Mouse (Mus musculus) layer of hippocampus, adult 11-12 months (tissue): ENCODE measurements at regions not wholly inside any gene's neighbourhood (a gene's known extent, or its start where the extent isn't known, plus 50 kb on each side); places are given as distances from the start of the nearest gene placed in this dataset.

Experiments used
- DNase-seq: peaks from one replicate; pipeline ENCODE4 v3.0.0; 2022; ENCODE audit warnings: low spot score

- no peak for DNase-seq
Observed at GRCm38 (mm10) chr1:77175214-77175613, 339.7 kb downstream of the Epha4 start.

DNA sequence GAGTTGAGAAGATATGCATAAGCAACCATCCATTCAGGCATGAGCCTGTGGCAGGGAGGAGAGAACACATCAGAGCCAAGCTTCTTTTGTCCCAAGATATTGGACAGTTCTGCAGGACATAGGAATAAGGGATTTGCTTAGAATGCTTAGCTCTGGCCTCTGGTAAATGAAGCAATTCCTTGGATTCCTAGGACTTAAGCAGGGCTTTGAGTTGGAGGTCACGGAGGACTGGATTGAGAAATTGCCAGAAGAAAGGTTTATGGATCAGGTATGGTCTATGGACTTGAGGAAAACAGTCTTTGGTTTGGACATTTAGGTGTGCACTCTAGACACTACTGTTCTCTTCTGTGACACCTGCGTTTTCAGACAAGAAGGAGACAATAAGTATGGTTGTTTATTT lies 338.4 kb downstream of the Epha4 start:
- DNase-seq, result no peak

GRCm38 (mm10) chr1:77183965-77184364 lies 330.9 kb downstream of the Epha4 start:
- DNase-seq, result no peak

- DNase-seq, result no peak
Observed at GRCm38 (mm10) chr1:77190141-77190540, 324.7 kb downstream of the Epha4 start.

- no peak for DNase-seq
Observed at GRCm38 (mm10) chr1:77201321-77201917, 313.5 kb downstream of the Epha4 start.

GRCm38 (mm10) chr1:77202948-77203347 lies 311.9 kb downstream of the Epha4 start:
- no peak for DNase-seq

- no peak for DNase-seq
Observed at GRCm38 (mm10) chr1:77206535-77206934, 308.4 kb downstream of the Epha4 start.

GRCm38 (mm10) chr1:77209395-77209794 lies 305.5 kb downstream of the Epha4 start:
- DNase-seq, result no peak

DNA sequence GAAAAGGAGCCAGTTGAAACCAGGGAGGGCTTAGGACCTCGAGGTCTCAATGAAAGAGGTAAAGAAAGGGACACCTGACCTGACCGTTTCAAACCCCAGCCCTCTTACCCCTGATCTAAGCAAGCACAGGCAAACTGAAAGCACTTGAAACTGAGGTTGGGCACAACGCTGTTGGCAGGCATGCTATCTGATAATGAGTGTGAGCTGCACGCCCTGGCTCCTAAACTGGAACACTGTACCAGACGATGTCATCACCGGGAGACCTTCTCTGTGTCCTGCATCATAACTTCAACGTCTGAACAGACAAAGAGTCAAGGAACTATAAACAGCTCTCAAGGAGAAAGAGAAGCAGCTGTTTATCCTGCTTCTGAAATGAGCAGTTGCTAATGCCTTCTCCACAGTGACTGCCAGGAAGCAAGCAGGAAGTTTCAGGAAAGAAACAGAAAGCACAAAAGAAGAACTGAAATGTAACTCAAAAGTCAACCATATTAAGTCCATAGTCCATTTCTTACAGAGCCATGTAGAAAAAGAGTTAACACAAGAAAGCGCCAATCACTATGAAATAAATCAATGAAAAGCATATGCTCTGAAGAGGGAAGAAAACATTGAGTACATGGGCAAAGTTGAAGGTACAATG lies 301.3 kb downstream of the Epha4 start:
- DNase-seq, result no peak

- no peak for DNase-seq
Observed at GRCm38 (mm10) chr1:77219488-77220321, 295.2 kb downstream of the Epha4 start.

DNA sequence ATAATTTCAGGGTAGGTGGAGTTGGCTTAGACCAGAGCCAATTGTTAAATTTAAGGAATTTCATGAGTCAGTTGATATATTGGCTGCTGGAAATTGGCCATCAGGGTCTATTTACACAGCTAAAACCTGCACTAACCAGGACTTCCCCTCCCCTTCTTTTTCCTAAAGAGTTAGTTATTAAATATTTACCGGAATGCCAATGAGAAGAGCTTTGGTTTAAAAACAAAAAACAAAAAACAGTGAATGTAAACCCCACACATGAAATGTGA lies 294.6 kb downstream of the Epha4 start:
- DNase-seq, result no peak

DNA sequence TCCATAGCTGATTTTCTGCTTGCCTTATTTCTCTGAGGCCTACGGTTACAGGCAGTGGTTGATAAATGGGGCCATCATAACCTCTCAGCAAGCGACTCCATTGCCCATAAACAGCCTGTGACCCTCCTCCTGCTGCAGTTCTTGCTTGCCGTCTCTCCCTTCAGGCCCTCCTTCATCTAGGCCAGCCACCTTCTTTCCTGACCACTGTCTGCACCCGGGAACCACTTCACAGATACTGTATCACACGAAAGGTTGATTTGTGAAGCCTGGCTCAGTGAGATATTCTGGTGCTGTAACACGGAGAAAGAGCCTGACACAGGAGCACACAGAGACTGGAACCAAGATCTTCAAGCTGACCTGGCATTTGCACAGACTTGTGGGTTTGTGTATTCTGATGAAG lies 294.1 kb downstream of the Epha4 start:
- DNase-seq, result no peak

DNA sequence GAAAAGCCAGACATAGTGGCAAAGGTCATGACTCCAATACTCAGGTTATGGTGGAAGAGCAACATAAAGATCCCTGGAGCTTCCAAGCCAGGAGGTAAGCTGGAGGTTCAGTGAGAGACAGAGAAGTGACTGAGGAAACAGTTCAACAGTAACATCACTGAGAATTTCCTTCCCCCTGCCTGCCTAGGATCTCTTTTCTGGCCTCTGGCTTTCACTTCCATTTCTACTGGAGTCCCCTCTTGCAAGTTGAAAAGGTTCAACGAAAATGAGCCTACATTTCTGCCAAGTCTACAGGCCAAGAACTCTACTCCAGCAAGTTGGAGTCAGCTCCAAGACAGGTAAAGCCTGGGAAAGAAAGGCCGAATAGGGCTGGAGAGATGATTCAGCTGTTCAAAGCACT lies 293.0 kb downstream of the Epha4 start:
- no peak for DNase-seq

- DNase-seq, result no peak
Observed at GRCm38 (mm10) chr1:77226546-77226945, 288.3 kb downstream of the Epha4 start.

DNA sequence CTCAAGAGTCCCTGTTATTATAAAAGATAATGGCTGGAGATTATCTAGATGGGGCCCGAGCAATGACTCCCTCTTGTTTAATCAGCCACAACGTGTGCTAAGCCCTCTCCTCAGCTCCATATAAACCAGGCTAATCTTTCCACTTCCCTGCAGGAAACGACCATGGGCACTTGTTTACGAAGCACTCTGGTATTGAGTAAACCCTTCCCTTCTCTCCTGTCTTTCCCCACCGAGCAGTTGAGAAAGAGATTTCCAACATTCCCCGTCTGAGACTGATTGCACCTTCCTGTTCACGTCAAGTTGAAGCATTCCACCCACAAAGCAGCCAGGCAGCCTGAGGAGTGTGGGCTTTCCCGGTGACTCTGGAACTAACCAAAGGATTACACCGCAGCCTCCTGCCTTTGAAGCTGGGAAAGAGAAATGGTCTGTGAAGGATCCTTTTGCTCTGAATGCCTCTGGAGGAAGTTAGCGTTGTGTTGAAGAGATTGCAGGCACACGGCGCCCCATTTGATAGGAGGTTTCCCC lies 287.8 kb downstream of the Epha4 start:
- no peak for DNase-seq

DNA sequence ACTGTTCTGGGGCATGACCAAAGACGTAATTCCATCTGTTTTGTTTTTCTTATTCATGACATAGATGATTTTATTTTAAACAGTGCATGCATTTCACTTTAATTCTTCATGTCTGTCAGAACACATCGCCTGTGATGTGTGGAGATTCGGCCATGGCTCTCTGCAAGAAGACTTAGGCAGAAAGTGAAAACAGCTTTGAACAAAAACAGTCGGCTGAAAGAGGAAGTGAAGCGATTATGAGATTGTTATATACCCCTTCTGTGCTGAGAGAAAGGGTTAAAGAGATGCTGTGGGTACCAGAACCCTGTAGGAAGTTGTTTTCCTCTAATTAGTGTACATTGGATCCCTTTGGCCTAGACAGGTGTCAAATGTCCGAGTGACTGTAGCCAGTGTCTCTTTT lies 287.1 kb downstream of the Epha4 start:
- no peak for DNase-seq

DNA sequence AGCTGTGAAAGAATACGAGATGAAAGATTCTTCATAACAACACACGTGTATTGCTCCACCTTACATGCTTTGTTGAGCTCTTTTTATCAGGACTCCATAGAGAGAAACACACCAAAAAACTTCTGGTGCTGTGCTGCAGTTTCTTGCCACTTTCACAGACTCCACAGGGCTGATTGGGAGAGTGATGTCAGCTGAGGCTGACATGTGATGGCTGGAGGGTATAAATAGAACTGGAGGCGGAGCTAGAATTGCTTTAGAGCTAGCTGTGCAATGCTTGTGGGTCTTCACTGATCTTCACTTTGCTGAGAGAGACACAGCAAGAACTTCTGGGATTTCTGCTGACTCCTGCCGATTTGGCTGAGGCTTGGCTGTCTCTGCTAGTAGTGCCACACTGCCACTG lies 285.3 kb downstream of the Epha4 start:
- DNase-seq, result no peak

DNA sequence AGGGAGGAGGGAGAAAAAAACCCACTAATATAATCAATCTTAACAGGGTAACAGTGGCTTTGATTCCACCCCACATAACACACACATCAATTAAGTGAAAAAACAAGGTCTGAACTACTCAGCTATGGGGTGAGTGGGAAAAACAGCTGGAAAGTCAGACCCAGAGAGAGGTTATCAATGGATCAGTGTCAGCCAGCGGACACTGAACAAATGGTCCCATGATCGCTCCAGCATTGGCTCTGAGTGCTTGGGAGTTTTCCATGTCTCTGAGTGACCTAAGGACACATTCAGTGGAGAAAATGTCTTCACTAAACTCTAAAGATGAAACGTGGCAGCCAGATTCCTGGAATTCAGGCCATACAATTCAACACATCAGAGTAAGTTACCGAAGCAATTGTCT lies 281.9 kb downstream of the Epha4 start:
- no peak for DNase-seq

- DNase-seq, result no peak
Observed at GRCm38 (mm10) chr1:77244642-77245041, 270.2 kb downstream of the Epha4 start.

- DNase-seq, result no peak
Observed at GRCm38 (mm10) chr1:77246047-77246446, 268.8 kb downstream of the Epha4 start.

DNA sequence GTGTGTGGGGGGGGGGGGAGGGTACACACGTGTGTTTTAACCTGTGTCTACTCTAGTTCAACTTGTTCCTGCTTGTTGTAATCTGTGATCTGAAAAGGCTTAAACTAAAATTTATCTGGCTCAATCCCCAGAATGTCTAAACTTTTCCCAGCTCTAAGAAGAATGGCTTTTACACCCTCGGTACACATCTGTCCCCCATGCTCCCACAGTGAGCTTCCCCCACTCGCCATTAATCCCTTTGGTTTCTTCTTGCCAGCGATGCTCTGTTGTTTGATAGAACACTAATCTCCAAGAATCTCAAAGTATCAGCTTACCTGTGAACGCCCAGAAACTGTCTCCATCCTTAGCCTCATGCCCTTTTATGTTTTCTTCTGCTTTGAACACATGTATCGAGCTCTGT lies 260.6 kb downstream of the Epha4 start:
- DNase-seq, result no peak

DNA sequence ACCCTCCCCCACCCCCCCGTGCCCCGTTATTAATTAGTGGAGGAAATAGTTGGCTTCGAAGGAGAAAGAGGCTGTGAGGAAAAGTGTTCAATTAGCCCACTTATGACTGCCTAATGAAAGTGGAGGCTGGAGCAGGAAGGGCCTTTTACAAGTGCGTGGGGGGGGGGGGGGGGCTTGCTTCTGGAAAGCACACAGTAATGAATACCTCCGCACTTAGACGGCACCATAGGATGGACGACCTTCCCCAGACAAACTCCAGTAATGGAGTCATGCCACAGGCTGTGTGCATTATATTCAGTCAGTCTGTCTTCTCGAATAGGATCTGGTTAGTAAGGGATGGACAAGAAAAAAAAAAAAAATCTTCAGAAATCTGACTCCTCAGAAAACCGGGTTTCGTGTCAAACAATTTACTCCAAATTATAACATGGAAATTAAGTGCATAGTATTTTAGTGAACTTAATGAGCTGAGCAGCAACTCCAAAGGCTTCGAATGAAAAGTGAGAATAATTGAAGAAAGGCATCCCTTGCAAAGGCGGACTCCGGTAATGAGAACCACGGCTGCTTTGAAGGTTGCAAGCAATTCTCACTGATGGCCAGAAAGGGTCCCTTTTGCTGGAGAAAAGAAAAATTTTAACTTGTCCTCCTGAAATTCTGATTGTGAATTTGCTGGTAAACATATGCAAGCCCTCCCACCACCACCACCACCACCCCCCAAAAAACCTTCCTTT lies 258.6 kb downstream of the Epha4 start:
- no peak for DNase-seq
